Mouse (Mus musculus) liver, embryonic 14.5 days (tissue): ENCODE results near the gene Acss2. TPM values are rescaled to one million over a fixed set of nuclear protein-coding genes. Genes with fewer than 3 reads are reported as not detected.

Source experiments
- ATAC-seq: fragments of 200-750 bp; cut with Nextera tagmentation; 2 replicates; pipeline ENCODE4 v1.8.0; 2017; ENCODE audit warnings: moderate number of reproducible peaks, mild to moderate bottlenecking, moderate library complexity; ENCODE audit not compliant: insufficient read depth
- DNase-seq, 3 experiments: peaks; one replicate each; pipeline ENCODE4 v3.0.0-alpha.2; 2012 to 2013; ENCODE audit warnings: low read depth in 3 of 3, low spot score in 3 of 3
- H3K27ac ChIP-seq: fragments of 300-500 bp; sonication (generic); 2 replicates; pipeline ENCODE4 v1.5.1; 2014; ENCODE audit warnings: moderate library complexity, mild to moderate bottlenecking, control low read depth, inconsistent platforms
- H3K27me3 ChIP-seq: fragments of 300-500 bp; sonication (generic); 2 replicates; pipeline ENCODE4 v1.6.1; 2014; ENCODE audit warnings: mild to moderate bottlenecking, low read length, moderate library complexity; ENCODE audit not compliant: control insufficient read depth, insufficient read depth
- H3K36me3 ChIP-seq: fragments of 300-500 bp; sonication (generic); replicated peaks from 2 replicates; pipeline ENCODE4 v1.6.1; 2014; ENCODE audit warnings: low read depth; ENCODE audit not compliant: control insufficient read depth, insufficient read depth
- H3K4me1 ChIP-seq, 2 experiments: fragments of 200-500 bp in 1 of 2; fragments of 300-500 bp in 1 of 2; sonication (generic) in 1 of 2; replicated peaks; 2 replicates each; pipeline ENCODE4 v1.6.1; 2012 to 2014; ENCODE audit warnings: antibody characterized with exemption in 1 of 2, inconsistent platforms in 1 of 2, low read length in 1 of 2; ENCODE audit not compliant: control insufficient read depth in 2 of 2, insufficient read depth in 2 of 2
- H3K4me2 ChIP-seq: fragments of 300-500 bp; sonication (generic); 2 replicates; pipeline ENCODE4 v1.6.1; 2014; ENCODE audit warnings: low read depth, mild to moderate bottlenecking, control low read depth, moderate library complexity
- H3K4me3 ChIP-seq, 2 experiments: fragments of 200-500 bp in 1 of 2; fragments of 300-500 bp in 1 of 2; sonication (generic) in 1 of 2; 2 replicates each; pipeline ENCODE4 v1.5.1; 2012 to 2014; ENCODE audit warnings: low read depth in 2 of 2, low read length in 2 of 2, mild to moderate bottlenecking in 2 of 2, control low read depth in 1 of 2, inconsistent platforms in 1 of 2, moderate library complexity in 1 of 2; ENCODE audit not compliant: insufficient read depth in 1 of 2
- H3K9ac ChIP-seq: fragments of 300-500 bp; sonication (generic); replicated peaks from 2 replicates; pipeline ENCODE4 v1.6.1; 2014; ENCODE audit warnings: mild to moderate bottlenecking, control low read depth, moderate library complexity
- H3K9me3 ChIP-seq: fragments of 300-500 bp; sonication (generic); 2 replicates; pipeline ENCODE4 v1.6.1; 2016; ENCODE audit warnings: low read length, mixed read lengths; ENCODE audit not compliant: control insufficient read depth
- CTCF ChIP-seq: IDR thresholded peaks from 2 replicates; pipeline ENCODE4 v1.5.1; 2016; ENCODE audit warnings: antibody characterized with exemption, low read depth, control low read depth
- EP300 ChIP-seq: IDR thresholded peaks from 2 replicates; pipeline ENCODE4 v1.6.1; 2016; ENCODE audit warnings: antibody characterized with exemption, low read depth
- WGBS: fragments of 180-500 bp; shearing (Covaris S2); extraction: QIAGEN DNeasy Blood & Tissue Kit; methylation state at CpG from one replicate; pipeline ENCODE4 v1.1.7; 2014; ENCODE audit not compliant: insufficient replicate concordance; 5-methylcytosine and 5-hydroxymethylcytosine counted together
- polyA plus RNA-seq, 2 experiments: library from polyadenylated mRNA; depleted of rRNA in 1 of 2; stranded (reverse) in 1 of 2; unstranded in 1 of 2; fragments of >200 nt; fragmentation: Nextera tagmentation in 1 of 2; extraction: Ambion mirVana in 1 of 2; gene quantifications; 2 replicates each; pipeline versions ENCODE4 v1.2.1 to v1.2.3; 2012 to 2014

Acss2 gene
- polyA plus RNA-seq, 2 experiments = 13.8 to 18.3 TPM

GRCm38 (mm10) chr2:155626277-155626676 lies 108.5 kb downstream of the Acss2 start:
- DNase-seq (no peak), ATAC-seq (no peak)
- WGBS = 43% methylated on average over 15 of the region's 15 CpGs
- peaks cover 0 to 3% of the 10 kb centered on the region in 2 experiments; a peak in 2 of 4 replicates for H3K4me1 ChIP-seq
- H3K9me3 ChIP-seq = no peaks in the 10 kb centered on the region
- peaks cover 43% of the 10 kb centered on the region for H3K27me3 ChIP-seq
- no peaks in the 10 kb centered on the region for H3K36me3 ChIP-seq
- H3K9ac ChIP-seq = no peak overlapping the region
- TF ChIP-seq EP300 (no peak), CTCF (no peak)
- H3K4me3 ChIP-seq = no peak overlapping the region
- H3K4me2 ChIP-seq = no peak overlapping the region
- no peak overlapping the region for H3K27ac ChIP-seq

- DNase-seq (peak; percentile 49 to 55 (median 53)), ATAC-seq (no peak)
- H3K4me3 ChIP-seq = no peak overlapping the region
- H3K27ac ChIP-seq = no peak overlapping the region
- TF ChIP-seq EP300 (no peak), CTCF (peak; percentile 98)
- H3K4me1 ChIP-seq = peaks cover 0 to 3% of the 10 kb centered on the region in 2 experiments; a peak in 2 of 4 replicates
- no peak overlapping the region for H3K4me2 ChIP-seq
- no peaks in the 10 kb centered on the region for H3K36me3 ChIP-seq
- no peaks in the 10 kb centered on the region for H3K9me3 ChIP-seq
- H3K27me3 ChIP-seq = peaks cover 49% of the 10 kb centered on the region
- H3K9ac ChIP-seq = no peak overlapping the region
- 46% methylated on average over 21 of the region's 21 CpGs for WGBS
Measured at GRCm38 (mm10) chr2:155627030-155627738, 109.4 kb downstream of the Acss2 start.

GRCm38 (mm10) chr2:155628112-155628511 lies 110.4 kb downstream of the Acss2 start:
- ATAC-seq = no peak
- H3K27me3 ChIP-seq = peaks cover 49% of the 10 kb centered on the region
- H3K9me3 ChIP-seq = no peaks in the 10 kb centered on the region

GRCm38 (mm10) chr2:155628519-155628918 lies 110.8 kb downstream of the Acss2 start:
- TF ChIP-seq CTCF (no peak), EP300 (no peak)
- Histone ChIP-seq H3K4me1 (no peaks in the 10 kb centered on the region; a peak in 2 of 4 replicates), H3K9ac (no peak overlapping the region), H3K4me2 (no peak overlapping the region), H3K4me3 (no peak overlapping the region), H3K9me3 (no peaks in the 10 kb centered on the region), H3K27ac (no peak overlapping the region), H3K36me3 (no peaks in the 10 kb centered on the region), H3K27me3 (peaks cover 49% of the 10 kb centered on the region)
- ATAC-seq (no peak), DNase-seq (no peak)
- WGBS = 74% methylated on average over 13 of the region's 13 CpGs

More at GRCm38 (mm10) chr2:155628112-155628511, 110.4 kb downstream of the Acss2 start:
- TF ChIP-seq EP300 (no peak), CTCF (no peak)
- WGBS = 76% methylated on average over 9 of the region's 9 CpGs
- no peak overlapping the region for H3K4me2 ChIP-seq
- H3K4me1 ChIP-seq = no peaks in the 10 kb centered on the region; a peak in 2 of 4 replicates
- H3K4me3 ChIP-seq = no peak overlapping the region
- H3K27ac ChIP-seq = no peak overlapping the region
- no peak overlapping the region for H3K9ac ChIP-seq
- no peaks in the 10 kb centered on the region for H3K36me3 ChIP-seq
- DNase-seq = no peak

GRCm38 (mm10) chr2:155629231-155629661 lies 111.5 kb downstream of the Acss2 start:
- peaks cover 3% of the 10 kb centered on the region for H3K36me3 ChIP-seq
- H3K9me3 ChIP-seq = no peaks in the 10 kb centered on the region
- H3K4me3 ChIP-seq = 0 out of 4 replicates have a peak overlapping the region, but pooled peaks of 1 of the 2 experiments have one; percentile 15
- peaks cover 49% of the 10 kb centered on the region for H3K27me3 ChIP-seq
- no peak overlapping the region for H3K27ac ChIP-seq
- ATAC-seq (no peak), DNase-seq (no peak)
- WGBS = 2% methylated on average over 35 of the region's 35 CpGs
- TF ChIP-seq EP300 = no peak
- peak; percentile 2; the same call in 1 of the 2 replicates for TF ChIP-seq CTCF
- H3K4me1 ChIP-seq = no peaks in the 10 kb centered on the region; a peak in 1 of 4 replicates
- H3K4me2 ChIP-seq = peak overlapping the region; percentile 53
- no peak overlapping the region for H3K9ac ChIP-seq
